Mouse (Mus musculus) thymus, adult 2 months (tissue): ENCODE data around the gene Olfr631.

Experiments
- CTCF ChIP-seq: fragments of 200-500 bp; IDR thresholded peaks from 2 replicates; pipeline ENCODE4 v1.5.1; 2012; ENCODE audit warnings: mild to moderate bottlenecking, control low read depth, low read length, moderate library complexity, borderline replicate concordance; ENCODE audit not compliant: control insufficient read depth, poor library complexity, insufficient read depth; ENCODE audit errors: extremely low read depth
- POLR2A ChIP-seq: fragments of 200-500 bp; IDR thresholded peaks from 2 replicates; pipeline ENCODE4 v1.6.1; 2012; ENCODE audit warnings: mild to moderate bottlenecking, low read length, control low read depth, moderate library complexity; ENCODE audit not compliant: control insufficient read depth, poor library complexity, insufficient read depth; ENCODE audit errors: extremely low read depth

- TF ChIP-seq CTCF: no peak
- TF ChIP-seq POLR2A: no peak
Observed at GRCm38 (mm10) chr7:103915338-103915737, 13.3 kb upstream of the Olfr631 start.
